Mouse (Mus musculus): ENCODE measurements around the gene Apoc4.

Gene Apoc4

GRCm38 (mm10) chr7:19681202-19681694 lies at the start of gene Apoc4, which contains the start of gene Gm44805:
Apoc4 (minus strand) TSS chr7:19681479.
Gm44805 (minus strand) TSS chr7:19681423.
- DNase-seq (ENCODE audit: low spot score in 2 of 2), result no peak

- no peak for DNase-seq (ENCODE audit: low spot score in 2 of 2)
Measured at GRCm38 (mm10) chr7:19726541-19726940, 45.3 kb upstream of the Apoc4 start.

GRCm38 (mm10) chr7:19724167-19724566 lies 42.9 kb upstream of the Apoc4 start:
- no peak for DNase-seq (ENCODE audit: low spot score in 2 of 2)

- DNase-seq (ENCODE audit: low spot score in 2 of 2), result no peak
Measured at GRCm38 (mm10) chr7:19722754-19723195, 41.5 kb upstream of the Apoc4 start.

GRCm38 (mm10) chr7:19719200-19719599 lies 37.9 kb upstream of the Apoc4 start:
- no peak for DNase-seq (ENCODE audit: low spot score in 2 of 2)

GRCm38 (mm10) chr7:19718297-19718952 lies 37.1 kb upstream of the Apoc4 start:
- no peak for DNase-seq (ENCODE audit: low spot score in 2 of 2)

GRCm38 (mm10) chr7:19717346-19717745 lies 36.1 kb upstream of the Apoc4 start:
- DNase-seq (ENCODE audit: low spot score in 2 of 2), result no peak

GRCm38 (mm10) chr7:19716822-19717221 lies 35.5 kb upstream of the Apoc4 start:
- no peak for DNase-seq (ENCODE audit: low spot score in 2 of 2)

GRCm38 (mm10) chr7:19716055-19716682 lies 34.9 kb upstream of the Apoc4 start:
- DNase-seq (ENCODE audit: low spot score in 2 of 2), result no peak

- DNase-seq (ENCODE audit: low spot score in 2 of 2), result peak; percentile 94 to 99
Measured at GRCm38 (mm10) chr7:19715239-19716054, 34.2 kb upstream of the Apoc4 start, which contains the start of gene Tomm40. Tomm40 (minus strand) TSS chr7:19715438.

- DNase-seq (ENCODE audit: low spot score in 2 of 2), result no peak
Measured at GRCm38 (mm10) chr7:19714836-19715235, 33.6 kb upstream of the Apoc4 start.

GRCm38 (mm10) chr7:19713598-19713997 lies 32.3 kb upstream of the Apoc4 start:
- no peak for DNase-seq (ENCODE audit: low spot score in 2 of 2)

GRCm38 (mm10) chr7:19713196-19713595 lies 31.9 kb upstream of the Apoc4 start:
- DNase-seq (ENCODE audit: low spot score in 2 of 2), result no peak

GRCm38 (mm10) chr7:19712414-19712813 lies 31.1 kb upstream of the Apoc4 start:
- DNase-seq (ENCODE audit: low spot score in 2 of 2), result no peak

- DNase-seq (ENCODE audit: low spot score in 2 of 2), result no peak
Measured at GRCm38 (mm10) chr7:19710650-19711049, 29.4 kb upstream of the Apoc4 start.

- no peak for DNase-seq (ENCODE audit: low spot score in 2 of 2)
Measured at GRCm38 (mm10) chr7:19705271-19705670, 24.0 kb upstream of the Apoc4 start.

GRCm38 (mm10) chr7:19704475-19704874 lies 23.2 kb upstream of the Apoc4 start:
- no peak for DNase-seq (ENCODE audit: low spot score in 2 of 2)

GRCm38 (mm10) chr7:19702859-19703555 lies 21.7 kb upstream of the Apoc4 start:
- DNase-seq (ENCODE audit: low spot score in 2 of 2), result no peak

GRCm38 (mm10) chr7:19701069-19701761 lies 19.9 kb upstream of the Apoc4 start:
- DNase-seq (ENCODE audit: low spot score in 2 of 2), result peak in 1 of 2 experiments; percentile 76

GRCm38 (mm10) chr7:19700299-19701068 lies 19.2 kb upstream of the Apoc4 start:
- DNase-seq (ENCODE audit: low spot score in 2 of 2), result no peak

Data from spleen, postnatal 10 days (tissue).